Mouse (Mus musculus): ENCODE measurements around the gene D1Pas1. TPM values are rescaled to one million over a fixed set of nuclear protein-coding genes. Genes with fewer than 3 reads are reported as not detected.

The D1Pas1 gene
- polyA plus RNA-seq, 1 experiment from 2014 or later = 0.06 TPM

GRCm38 (mm10) chr1:187004306-187004705 is 37.1 kb downstream of the D1Pas1 start:
- Histone ChIP-seq H3K9ac (ENCODE audit: low read depth, low read length) (no peak overlapping the region), H3K4me1 (ENCODE audit: control insufficient read depth, insufficient read depth, low read length) (no peaks in the 10 kb centered on the region), H3K4me2 (ENCODE audit: low read depth, low read length) (no peak overlapping the region), H3K9me3 (ENCODE audit: control insufficient read depth, low read length) (no peaks in the 10 kb centered on the region), H3K4me3 (ENCODE audit: low read length) (no peak overlapping the region), H3K36me3 (ENCODE audit: control insufficient read depth, insufficient read depth, low read length) (no peaks in the 10 kb centered on the region), H3K27ac (ENCODE audit: low read length) (no peak overlapping the region), H3K27me3 (replicated peaks; ENCODE audit: control insufficient read depth, insufficient read depth, low read length) (no peaks in the 10 kb centered on the region)
- ATAC-seq = peak; percentile 91
- 95% methylated on average over 1 of the region's 1 CpGs for WGBS

GRCm38 (mm10) chr1:187006227-187006925 is 39.2 kb downstream of the D1Pas1 start:
- Histone ChIP-seq H3K4me2 (ENCODE audit: low read depth, low read length) (no peak overlapping the region), H3K9me3 (ENCODE audit: control insufficient read depth, low read length) (no peaks in the 10 kb centered on the region), H3K27me3 (replicated peaks; ENCODE audit: control insufficient read depth, insufficient read depth, low read length) (no peaks in the 10 kb centered on the region), H3K27ac (ENCODE audit: low read length) (no peak overlapping the region), H3K36me3 (ENCODE audit: control insufficient read depth, insufficient read depth, low read length) (no peaks in the 10 kb centered on the region), H3K4me1 (ENCODE audit: control insufficient read depth, insufficient read depth, low read length) (no peaks in the 10 kb centered on the region), H3K9ac (ENCODE audit: low read depth, low read length) (no peak overlapping the region), H3K4me3 (ENCODE audit: low read length) (no peak overlapping the region)
- no peak for ATAC-seq
- 88% methylated on average over 14 of the region's 14 CpGs for WGBS

DNA sequence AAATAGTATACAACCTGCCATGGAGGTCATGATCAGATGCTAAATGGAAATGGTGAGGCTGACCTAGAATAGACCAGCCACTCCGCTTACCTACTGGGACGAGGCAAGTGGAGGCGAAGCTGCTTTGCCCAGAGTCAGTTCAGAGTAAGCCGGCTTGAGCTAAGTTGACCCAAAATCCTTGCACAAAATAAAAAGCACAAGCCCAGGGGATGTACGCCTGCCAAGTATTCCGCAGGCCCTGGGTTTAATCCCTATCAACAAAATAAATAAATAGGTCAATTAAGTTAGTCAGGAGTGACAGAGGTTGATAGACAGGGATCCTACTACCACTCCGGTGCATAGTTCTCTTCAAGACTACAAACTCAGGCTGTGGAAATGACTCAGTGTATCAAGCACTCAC is 41.0 kb downstream of the D1Pas1 start:
- H3K27me3 ChIP-seq (replicated peaks; ENCODE audit: control insufficient read depth, insufficient read depth, low read length) = no peaks in the 10 kb centered on the region
- no peaks in the 10 kb centered on the region for H3K4me1 ChIP-seq (ENCODE audit: control insufficient read depth, insufficient read depth, low read length)
- no peak overlapping the region for H3K9ac ChIP-seq (ENCODE audit: low read depth, low read length)
- no peaks in the 10 kb centered on the region for H3K36me3 ChIP-seq (ENCODE audit: control insufficient read depth, insufficient read depth, low read length)
- H3K4me2 ChIP-seq (ENCODE audit: low read depth, low read length) = no peak overlapping the region
- no peak for ATAC-seq
- 86% methylated on average over 7 of the region's 7 CpGs for WGBS
- H3K9me3 ChIP-seq (ENCODE audit: control insufficient read depth, low read length) = no peaks in the 10 kb centered on the region
- no peak overlapping the region for H3K27ac ChIP-seq (ENCODE audit: low read length)
- H3K4me3 ChIP-seq (ENCODE audit: low read length) = no peak overlapping the region

DNA sequence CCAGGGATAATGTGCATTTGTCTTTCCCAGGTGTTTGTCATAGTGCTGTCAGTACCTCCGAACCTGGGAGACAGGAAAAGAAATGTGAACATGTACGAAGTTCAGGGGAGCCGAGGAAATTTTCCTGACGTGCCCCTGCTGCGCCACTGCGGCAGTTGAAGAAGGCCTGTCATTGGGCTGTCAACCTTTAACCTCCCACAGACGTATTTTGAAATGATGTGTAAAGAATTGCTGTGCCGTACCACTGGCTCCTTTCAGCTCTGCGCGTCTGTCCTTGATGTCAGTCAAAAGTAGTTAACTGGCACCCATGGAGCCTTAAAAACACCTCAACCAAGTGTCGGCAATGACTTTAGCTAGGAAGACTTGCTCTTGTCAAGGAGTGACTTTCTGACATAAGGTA is 42.9 kb downstream of the D1Pas1 start:
- 86% methylated on average over 11 of the region's 11 CpGs for WGBS
- Histone ChIP-seq H3K4me1 (ENCODE audit: control insufficient read depth, insufficient read depth, low read length) (no peaks in the 10 kb centered on the region), H3K27ac (ENCODE audit: low read length) (no peak overlapping the region), H3K9ac (ENCODE audit: low read depth, low read length) (no peak overlapping the region), H3K4me2 (ENCODE audit: low read depth, low read length) (no peak overlapping the region), H3K27me3 (replicated peaks; ENCODE audit: control insufficient read depth, insufficient read depth, low read length) (no peaks in the 10 kb centered on the region), H3K36me3 (ENCODE audit: control insufficient read depth, insufficient read depth, low read length) (no peaks in the 10 kb centered on the region), H3K4me3 (ENCODE audit: low read length) (no peak overlapping the region), H3K9me3 (ENCODE audit: control insufficient read depth, low read length) (no peaks in the 10 kb centered on the region)
- no peak for ATAC-seq

DNA sequence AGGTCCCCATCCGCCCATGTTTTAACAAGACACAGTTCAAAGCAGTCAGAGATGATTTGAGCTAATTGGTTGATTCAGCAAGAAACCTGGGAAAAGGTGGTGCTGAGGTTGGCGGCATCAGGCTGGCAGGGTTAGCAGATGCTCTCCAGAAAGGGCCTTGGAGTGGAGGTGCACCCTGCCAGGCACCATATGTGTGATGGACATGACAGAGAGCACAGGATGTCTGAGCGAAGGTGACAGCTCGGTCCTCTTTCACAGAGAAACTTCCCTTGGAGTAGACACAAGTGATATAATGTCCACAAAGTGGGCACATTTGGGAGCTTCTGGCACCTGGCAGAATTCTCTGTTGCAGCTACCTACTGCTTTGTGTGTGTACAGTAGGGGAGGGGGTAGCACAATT is 44.4 kb downstream of the D1Pas1 start:
- Histone ChIP-seq H3K4me1 (ENCODE audit: control insufficient read depth, insufficient read depth, low read length) (no peaks in the 10 kb centered on the region), H3K9me3 (ENCODE audit: control insufficient read depth, low read length) (no peaks in the 10 kb centered on the region), H3K36me3 (ENCODE audit: control insufficient read depth, insufficient read depth, low read length) (no peaks in the 10 kb centered on the region), H3K4me3 (ENCODE audit: low read length) (no peak overlapping the region), H3K27me3 (replicated peaks; ENCODE audit: control insufficient read depth, insufficient read depth, low read length) (no peaks in the 10 kb centered on the region), H3K27ac (ENCODE audit: low read length) (no peak overlapping the region), H3K9ac (ENCODE audit: low read depth, low read length) (no peak overlapping the region), H3K4me2 (ENCODE audit: low read depth, low read length) (no peak overlapping the region)
- WGBS = 88% methylated on average over 4 of the region's 4 CpGs
- no peak for ATAC-seq

- ATAC-seq = no peak
- no peaks in the 10 kb centered on the region for H3K27me3 ChIP-seq (replicated peaks; ENCODE audit: control insufficient read depth, insufficient read depth, low read length)
Measured at GRCm38 (mm10) chr1:187014141-187014540, 46.9 kb downstream of the D1Pas1 start.

DNA sequence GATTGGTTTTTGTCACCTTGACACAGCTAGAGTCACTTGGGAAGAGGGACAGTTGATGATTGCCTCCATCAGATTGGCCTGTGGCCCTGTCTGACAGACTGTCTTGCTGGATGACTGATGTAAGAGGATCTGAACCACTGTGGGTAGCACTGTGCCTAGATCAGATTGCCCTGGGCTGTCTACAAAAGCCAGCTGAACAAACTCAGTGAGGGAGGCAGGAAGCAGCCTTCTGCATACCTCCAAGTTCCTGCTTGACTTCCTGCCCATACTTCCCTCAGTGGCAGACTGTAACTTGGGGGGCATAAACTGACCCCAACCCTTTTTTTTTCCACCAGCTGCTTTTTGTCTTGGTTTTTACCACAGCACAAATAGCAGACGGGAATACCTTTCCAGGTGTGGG is 48.5 kb downstream of the D1Pas1 start:
- no peaks in the 10 kb centered on the region for H3K27me3 ChIP-seq (replicated peaks; ENCODE audit: control insufficient read depth, insufficient read depth, low read length)
- no peak overlapping the region for H3K4me3 ChIP-seq (ENCODE audit: low read length)
- 80% methylated on average over 1 of the region's 1 CpGs for WGBS
- no peak overlapping the region for H3K27ac ChIP-seq (ENCODE audit: low read length)
- H3K4me2 ChIP-seq (ENCODE audit: low read depth, low read length) = no peak overlapping the region
- H3K4me1 ChIP-seq (ENCODE audit: control insufficient read depth, insufficient read depth, low read length) = no peaks in the 10 kb centered on the region
- no peaks in the 10 kb centered on the region for H3K9me3 ChIP-seq (ENCODE audit: control insufficient read depth, low read length)
- no peak for ATAC-seq
- no peak overlapping the region for H3K9ac ChIP-seq (ENCODE audit: low read depth, low read length)
- H3K36me3 ChIP-seq (ENCODE audit: control insufficient read depth, insufficient read depth, low read length) = no peaks in the 10 kb centered on the region

More at GRCm38 (mm10) chr1:187014141-187014540, 46.9 kb downstream of the D1Pas1 start:
- H3K27ac ChIP-seq (ENCODE audit: low read length) = no peak overlapping the region
- no peaks in the 10 kb centered on the region for H3K9me3 ChIP-seq (ENCODE audit: control insufficient read depth, low read length)
- WGBS = 91% methylated on average over 2 of the region's 2 CpGs
- no peak overlapping the region for H3K4me3 ChIP-seq (ENCODE audit: low read length)
- H3K4me1 ChIP-seq (ENCODE audit: control insufficient read depth, insufficient read depth, low read length) = no peaks in the 10 kb centered on the region
- no peaks in the 10 kb centered on the region for H3K36me3 ChIP-seq (ENCODE audit: control insufficient read depth, insufficient read depth, low read length)
- H3K4me2 ChIP-seq (ENCODE audit: low read depth, low read length) = no peak overlapping the region
- H3K9ac ChIP-seq (ENCODE audit: low read depth, low read length) = no peak overlapping the region

GRCm38 (mm10) chr1:187016116-187016515 is 48.9 kb downstream of the D1Pas1 start:
- no peaks in the 10 kb centered on the region for H3K4me1 ChIP-seq (ENCODE audit: control insufficient read depth, insufficient read depth, low read length)

GRCm38 (mm10) chr1:187020011-187020410 is 52.8 kb downstream of the D1Pas1 start:
- Histone ChIP-seq H3K9ac (ENCODE audit: low read depth, low read length) (no peak overlapping the region), H3K4me2 (ENCODE audit: low read depth, low read length) (no peak overlapping the region), H3K27me3 (replicated peaks; ENCODE audit: control insufficient read depth, insufficient read depth, low read length) (no peaks in the 10 kb centered on the region), H3K4me3 (ENCODE audit: low read length) (no peak overlapping the region), H3K36me3 (ENCODE audit: control insufficient read depth, insufficient read depth, low read length) (no peaks in the 10 kb centered on the region), H3K9me3 (ENCODE audit: control insufficient read depth, low read length) (no peaks in the 10 kb centered on the region), H3K4me1 (ENCODE audit: control insufficient read depth, insufficient read depth, low read length) (no peaks in the 10 kb centered on the region), H3K27ac (ENCODE audit: low read length) (no peak overlapping the region)
- WGBS = 69% methylated on average over 7 of the region's 7 CpGs
- no peak for ATAC-seq

More at GRCm38 (mm10) chr1:187016116-187016515, 48.9 kb downstream of the D1Pas1 start:
- Histone ChIP-seq H3K27me3 (replicated peaks; ENCODE audit: control insufficient read depth, insufficient read depth, low read length) (no peaks in the 10 kb centered on the region), H3K4me3 (ENCODE audit: low read length) (no peak overlapping the region), H3K4me2 (ENCODE audit: low read depth, low read length) (no peak overlapping the region), H3K36me3 (ENCODE audit: control insufficient read depth, insufficient read depth, low read length) (no peaks in the 10 kb centered on the region), H3K27ac (ENCODE audit: low read length) (no peak overlapping the region), H3K9me3 (ENCODE audit: control insufficient read depth, low read length) (no peaks in the 10 kb centered on the region), H3K9ac (ENCODE audit: low read depth, low read length) (no peak overlapping the region)
- WGBS = 62% methylated on average over 4 of the region's 4 CpGs
- ATAC-seq = no peak
